Mouse (Mus musculus): Measurements from ENCODE around the gene Sdc4. TPM values are rescaled to one million over a fixed set of nuclear protein-coding genes. Genes with fewer than 3 reads are reported as not detected.

Sdc4 gene
- polyA plus RNA-seq, 1 experiment from 2014 or later: 37.8 TPM

DNA sequence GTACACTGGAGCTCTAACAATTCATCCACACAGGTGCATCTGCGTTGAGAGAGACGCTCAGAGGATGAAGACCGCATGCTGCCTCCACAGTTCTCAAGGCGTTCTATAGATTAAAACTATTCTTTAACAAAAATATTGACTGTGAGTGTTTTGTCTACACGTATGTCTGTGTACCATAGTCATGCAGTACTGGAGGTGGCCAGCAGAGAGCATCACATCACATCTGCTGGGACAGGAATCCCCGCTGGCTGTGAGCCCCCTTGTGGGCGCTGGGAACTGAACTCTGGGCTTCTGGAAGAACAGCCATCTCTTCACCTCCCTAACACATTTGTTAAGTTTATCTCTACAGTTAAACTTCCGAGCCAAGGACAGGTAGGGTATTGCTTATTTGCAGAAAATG is 62.0 kb downstream of the Sdc4 start:
- DNase-seq (ENCODE audit: low spot score): no peak
- no peaks in the 10 kb centered on the region for H3K36me3 ChIP-seq
- H3K27me3 ChIP-seq (ENCODE audit: insufficient read depth, poor library complexity, severe bottlenecking): peaks cover 11% of the 10 kb centered on the region
- H3K27ac ChIP-seq: no peak overlapping the region
- peaks cover 9% of the 10 kb centered on the region for H3K4me1 ChIP-seq
- H3K4me3 ChIP-seq: no peak overlapping the region
- WGBS: 70% methylated on average over 8 of the region's 8 CpGs
- no peaks in the 10 kb centered on the region for H3K9me3 ChIP-seq

DNA sequence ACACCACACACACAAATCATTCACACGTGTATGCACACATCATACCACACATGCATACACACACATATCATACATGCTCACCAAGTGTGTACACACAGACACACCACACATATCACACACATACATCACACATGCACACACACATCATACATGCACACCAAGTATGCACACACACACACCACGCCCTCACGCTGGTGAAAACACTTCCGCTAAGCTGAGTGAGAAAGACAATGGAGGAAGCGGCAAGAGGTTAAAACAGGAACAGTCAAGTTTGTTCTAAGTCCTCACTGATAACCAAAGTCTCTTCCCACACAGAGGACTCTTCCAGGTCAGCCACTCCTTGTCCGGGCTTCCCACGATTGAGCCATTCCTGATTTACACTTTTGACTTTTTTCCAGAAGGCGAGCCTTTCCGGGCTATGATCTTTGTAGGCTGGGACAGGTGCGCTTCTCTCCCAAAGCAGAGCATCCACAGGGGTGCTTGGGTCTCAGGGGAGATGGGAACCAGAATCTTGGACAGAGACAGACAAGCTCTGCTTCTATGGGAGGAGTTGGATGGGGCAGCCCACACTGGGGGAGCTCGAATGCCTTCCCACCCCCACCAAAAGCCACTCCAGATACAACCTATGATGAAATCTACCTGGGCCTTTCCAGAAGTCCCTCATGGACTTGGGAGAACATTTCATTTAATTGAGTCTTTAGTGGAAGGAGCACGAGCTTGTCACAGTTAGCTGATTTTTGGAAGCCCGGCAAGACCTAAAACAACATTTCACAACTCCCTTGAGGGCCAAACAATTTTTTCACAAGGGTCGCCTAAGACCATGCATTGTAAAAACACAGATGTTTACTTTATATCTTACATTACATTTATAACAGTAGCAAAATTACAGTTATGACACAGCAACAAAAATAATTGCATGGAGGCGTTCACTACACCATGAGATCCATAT is 65.9 kb downstream of the Sdc4 start:
- Histone ChIP-seq H3K4me1 (no peaks in the 10 kb centered on the region), H3K4me3 (no peak overlapping the region), H3K27ac (no peak overlapping the region), H3K9me3 (no peaks in the 10 kb centered on the region), H3K27me3 (ENCODE audit: insufficient read depth, poor library complexity, severe bottlenecking) (no peaks in the 10 kb centered on the region), H3K36me3 (no peaks in the 10 kb centered on the region)
- 83% methylated on average over 15 of the region's 15 CpGs for WGBS
- no peak for DNase-seq (ENCODE audit: low spot score)

Other genes with a start within 250 kb of the Sdc4 start
- not detected in 2 replicates for gene Wfdc15a, start 243.8 kb downstream of the Sdc4 start, polyA plus RNA-seq (2016; fragmentation: Nextera tagmentation; extraction: Ambion mirVana)
- gene Wfdc15b, start 222.2 kb downstream of the Sdc4 start, polyA plus RNA-seq (2016; fragmentation: Nextera tagmentation; extraction: Ambion mirVana): not detected in 2 replicates
- gene Svs2, start 205.4 kb downstream of the Sdc4 start, polyA plus RNA-seq (2016; fragmentation: Nextera tagmentation; extraction: Ambion mirVana): not detected in 2 replicates
- gene Svs3b, start 187.2 kb downstream of the Sdc4 start, polyA plus RNA-seq (2016; fragmentation: Nextera tagmentation; extraction: Ambion mirVana): not detected in 2 replicates
- gene Svs4, start 165.4 kb downstream of the Sdc4 start, polyA plus RNA-seq (2016; fragmentation: Nextera tagmentation; extraction: Ambion mirVana): not detected in 2 replicates
- not detected in 2 replicates for gene Svs3a, start 154.6 kb downstream of the Sdc4 start, polyA plus RNA-seq (2016; fragmentation: Nextera tagmentation; extraction: Ambion mirVana)
- gene Svs6, start 127.1 kb downstream of the Sdc4 start, polyA plus RNA-seq (2016; fragmentation: Nextera tagmentation; extraction: Ambion mirVana): not detected in 2 replicates
- gene Svs5, start 111.1 kb downstream of the Sdc4 start, polyA plus RNA-seq (2016; fragmentation: Nextera tagmentation; extraction: Ambion mirVana): not detected in 2 replicates
- 0.92 TPM in 1 of 2 replicates, not detected in the other for gene Slpi, start 54.8 kb downstream of the Sdc4 start, polyA plus RNA-seq (2016; fragmentation: Nextera tagmentation; extraction: Ambion mirVana)
- 0.02 and 0.08 TPM in 2 replicates for gene Rbpjl, start 40.7 kb downstream of the Sdc4 start, polyA plus RNA-seq (2016; fragmentation: Nextera tagmentation; extraction: Ambion mirVana)
- gene Matn4, start 38.7 kb downstream of the Sdc4 start, polyA plus RNA-seq (2016; fragmentation: Nextera tagmentation; extraction: Ambion mirVana): 0.76 and 1.2 TPM in 2 replicates
- 41.2 and 52.5 TPM in 2 replicates for gene Sys1, start 13.1 kb upstream of the Sdc4 start, polyA plus RNA-seq (2016; fragmentation: Nextera tagmentation; extraction: Ambion mirVana)
- 10.3 and 11.7 TPM in 2 replicates for gene Gm20458, start 17.1 kb upstream of the Sdc4 start, polyA plus RNA-seq (2016; fragmentation: Nextera tagmentation; extraction: Ambion mirVana)
- not detected in 2 replicates for gene Trp53tg5, start 29.8 kb upstream of the Sdc4 start, polyA plus RNA-seq (2016; fragmentation: Nextera tagmentation; extraction: Ambion mirVana)
- gene Dbndd2, start 42.2 kb upstream of the Sdc4 start, polyA plus RNA-seq (2016; fragmentation: Nextera tagmentation; extraction: Ambion mirVana): 7.4 and 16.5 TPM in 2 replicates
- 51.0 and 59.1 TPM in 2 replicates for gene Pigt, start 53.6 kb upstream of the Sdc4 start, polyA plus RNA-seq (2016; fragmentation: Nextera tagmentation; extraction: Ambion mirVana)
- 11.1 and 28.0 TPM in 2 replicates for gene Wfdc2, start 118.5 kb upstream of the Sdc4 start, polyA plus RNA-seq (2016; fragmentation: Nextera tagmentation; extraction: Ambion mirVana)
- not detected in 2 replicates for gene Spint3, start 129.6 kb upstream of the Sdc4 start, polyA plus RNA-seq (2016; fragmentation: Nextera tagmentation; extraction: Ambion mirVana)
- gene Wfdc6a, start 141.6 kb upstream of the Sdc4 start, polyA plus RNA-seq (2016; fragmentation: Nextera tagmentation; extraction: Ambion mirVana): not detected in 2 replicates
- not detected in 2 replicates for gene Eppin, start 149.7 kb upstream of the Sdc4 start, polyA plus RNA-seq (2016; fragmentation: Nextera tagmentation; extraction: Ambion mirVana)
- gene Wfdc6b, start 169.6 kb upstream of the Sdc4 start, polyA plus RNA-seq (2016; fragmentation: Nextera tagmentation; extraction: Ambion mirVana): not detected in 2 replicates
- not detected in 2 replicates for gene Wfdc8, start 169.7 kb upstream of the Sdc4 start, polyA plus RNA-seq (2016; fragmentation: Nextera tagmentation; extraction: Ambion mirVana)
- not detected in 2 replicates for gene Wfdc16, start 194.9 kb upstream of the Sdc4 start, polyA plus RNA-seq (2016; fragmentation: Nextera tagmentation; extraction: Ambion mirVana)
- not detected in 2 replicates for gene Wfdc10, start 212.2 kb upstream of the Sdc4 start, polyA plus RNA-seq (2016; fragmentation: Nextera tagmentation; extraction: Ambion mirVana)
- gene Wfdc9, start 212.7 kb upstream of the Sdc4 start, polyA plus RNA-seq (2016; fragmentation: Nextera tagmentation; extraction: Ambion mirVana): not detected in 2 replicates
- gene Wfdc11, start 230.2 kb upstream of the Sdc4 start, polyA plus RNA-seq (2016; fragmentation: Nextera tagmentation; extraction: Ambion mirVana): not detected in 2 replicates
- gene Wfdc13, start 241.2 kb upstream of the Sdc4 start, polyA plus RNA-seq (2016; fragmentation: Nextera tagmentation; extraction: Ambion mirVana): not detected in 2 replicates